Mouse (Mus musculus) liver, embryonic 15.5 days (tissue): Measurements from ENCODE around the gene Gpc6. TPM values are rescaled to one million over a fixed set of nuclear protein-coding genes. Genes with fewer than 3 reads are reported as not detected.

Experiments used
- ATAC-seq: fragments of 200-750 bp; cut with Nextera tagmentation; 2 replicates; pipeline ENCODE4 v1.8.0; 2017; ENCODE audit warnings: moderate number of reproducible peaks, mild to moderate bottlenecking, moderate library complexity; ENCODE audit not compliant: insufficient read depth
- H3K27ac ChIP-seq: fragments of 300-500 bp; sonication (generic); replicated peaks from 2 replicates; pipeline ENCODE4 v1.5.1; 2015; ENCODE audit warnings: mild to moderate bottlenecking, inconsistent platforms
- H3K27me3 ChIP-seq: fragments of 300-500 bp; sonication (generic); 2 replicates; pipeline ENCODE4 v1.6.1; 2015; ENCODE audit warnings: mild to moderate bottlenecking, inconsistent platforms
- H3K36me3 ChIP-seq: fragments of 300-500 bp; sonication (generic); replicated peaks from 2 replicates; pipeline ENCODE4 v1.6.1; 2015; ENCODE audit warnings: moderate library complexity, mild to moderate bottlenecking, inconsistent platforms
- H3K4me1 ChIP-seq: fragments of 300-500 bp; sonication (generic); replicated peaks from 2 replicates; pipeline ENCODE4 v1.6.1; 2015; ENCODE audit warnings: inconsistent platforms
- H3K4me2 ChIP-seq: fragments of 300-500 bp; sonication (generic); 2 replicates; pipeline ENCODE4 v1.6.1; 2015; ENCODE audit warnings: moderate library complexity, mild to moderate bottlenecking, inconsistent platforms
- H3K4me3 ChIP-seq: fragments of 300-500 bp; sonication (generic); replicated peaks from 2 replicates; pipeline ENCODE4 v1.5.1; 2015; ENCODE audit warnings: mild to moderate bottlenecking, inconsistent platforms
- H3K9ac ChIP-seq: fragments of 300-500 bp; sonication (generic); 2 replicates; pipeline ENCODE4 v1.6.1; 2015; ENCODE audit warnings: moderate library complexity, mild to moderate bottlenecking, inconsistent platforms
- H3K9me3 ChIP-seq: fragments of 300-500 bp; sonication (generic); replicated peaks from 2 replicates; pipeline ENCODE4 v1.6.1; 2016; ENCODE audit warnings: inconsistent platforms
- WGBS: fragments of 180-500 bp; shearing (Covaris S2); methylation state at CpG from one replicate; pipeline ENCODE4 v1.1.7; 2015; ENCODE audit warnings: mixed read lengths; ENCODE audit not compliant: insufficient replicate concordance; 5-methylcytosine and 5-hydroxymethylcytosine counted together
- polyA plus RNA-seq: library from polyadenylated mRNA; unstranded; fragments of >200 nt; fragmentation: Nextera tagmentation; extraction: Ambion mirVana; gene quantifications from 2 replicates; pipeline ENCODE4 v1.2.1, GENCODE M21; 2015

Gpc6 gene
- polyA plus RNA-seq, 1 experiment from 2014 or later, result 3.4 TPM

DNA sequence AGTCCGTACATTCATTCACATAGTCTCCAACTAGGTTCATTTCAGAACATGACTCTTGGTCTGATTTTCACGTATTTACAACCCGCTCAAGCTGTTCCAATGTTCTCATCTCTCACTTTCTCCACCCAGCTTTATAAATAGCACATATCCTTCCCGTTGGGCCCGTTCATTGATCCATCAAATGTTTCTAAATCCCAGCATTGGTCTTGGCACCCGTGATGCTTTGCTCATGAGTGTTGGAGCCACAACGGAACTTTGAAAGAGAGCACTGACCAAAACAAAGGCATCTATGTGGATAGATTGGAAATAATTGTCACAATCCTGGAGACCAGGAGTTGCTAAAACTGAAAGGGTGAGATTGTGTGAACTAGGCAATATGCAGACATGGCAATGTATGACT lies 787.2 kb downstream of the Gpc6 start:
- H3K27ac ChIP-seq, result no peak overlapping the region
- no peaks in the 10 kb centered on the region for H3K27me3 ChIP-seq
- H3K9ac ChIP-seq, result no peak overlapping the region
- H3K9me3 ChIP-seq, result no peaks in the 10 kb centered on the region
- H3K36me3 ChIP-seq, result no peaks in the 10 kb centered on the region
- ATAC-seq, result no peak
- H3K4me3 ChIP-seq, result no peak overlapping the region
- H3K4me2 ChIP-seq, result no peak overlapping the region
- H3K4me1 ChIP-seq, result no peaks in the 10 kb centered on the region
- 64% methylated on average over 7 of the region's 7 CpGs for WGBS

DNA sequence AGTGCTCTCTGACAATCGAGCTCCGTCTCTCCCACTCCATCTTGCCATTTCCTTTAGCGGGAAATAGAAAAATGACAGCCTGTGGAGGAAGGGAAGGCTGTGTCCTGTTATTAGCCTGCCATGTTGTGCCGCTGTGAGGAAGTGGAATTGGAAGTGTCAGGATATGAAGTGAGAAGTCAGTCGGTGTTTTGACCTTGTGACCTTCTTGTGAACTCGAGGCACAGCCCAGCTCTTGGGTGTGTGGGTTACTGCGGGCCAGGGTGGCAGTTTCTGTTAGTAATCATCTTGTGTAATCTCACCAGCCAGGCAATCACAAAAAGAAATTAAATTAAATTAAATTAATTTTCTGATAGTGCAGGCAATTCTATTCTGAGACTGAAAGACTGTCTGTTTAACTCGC lies 789.0 kb downstream of the Gpc6 start:
- no peak overlapping the region for H3K9ac ChIP-seq
- H3K27ac ChIP-seq, result no peak overlapping the region
- no peak overlapping the region for H3K4me3 ChIP-seq
- ATAC-seq, result no peak
- no peaks in the 10 kb centered on the region for H3K36me3 ChIP-seq
- WGBS, result 40% methylated on average over 8 of the region's 8 CpGs
- H3K27me3 ChIP-seq, result no peaks in the 10 kb centered on the region
- no peak overlapping the region for H3K4me2 ChIP-seq
- H3K4me1 ChIP-seq, result no peaks in the 10 kb centered on the region
- no peaks in the 10 kb centered on the region for H3K9me3 ChIP-seq

DNA sequence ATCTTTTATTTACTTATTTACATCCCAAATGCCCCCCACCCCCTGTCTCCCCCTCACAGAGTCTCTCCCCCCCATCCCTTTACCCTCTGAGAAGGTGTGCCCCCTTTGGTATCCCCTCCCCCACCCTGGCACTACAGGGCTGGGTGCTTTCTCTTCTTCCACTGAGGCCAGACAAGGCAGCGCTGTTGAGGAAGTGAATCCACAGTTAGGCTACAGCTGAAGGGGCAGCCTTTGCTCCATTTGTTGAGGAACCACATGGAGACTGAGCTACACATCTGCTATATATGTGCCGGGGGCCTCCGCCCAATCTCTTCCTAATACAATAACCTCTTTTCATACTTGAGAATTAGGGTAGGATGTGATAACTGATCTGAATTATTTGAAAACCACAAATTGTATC lies 791.2 kb downstream of the Gpc6 start:
- H3K27ac ChIP-seq, result no peak overlapping the region
- H3K4me1 ChIP-seq, result no peaks in the 10 kb centered on the region
- no peak overlapping the region for H3K4me3 ChIP-seq
- H3K27me3 ChIP-seq, result no peaks in the 10 kb centered on the region
- no peak overlapping the region for H3K4me2 ChIP-seq
- no peaks in the 10 kb centered on the region for H3K36me3 ChIP-seq
- no peak overlapping the region for H3K9ac ChIP-seq
- H3K9me3 ChIP-seq, result no peaks in the 10 kb centered on the region
- ATAC-seq, result no peak
- WGBS, result 70% methylated on average over 3 of the region's 3 CpGs

DNA sequence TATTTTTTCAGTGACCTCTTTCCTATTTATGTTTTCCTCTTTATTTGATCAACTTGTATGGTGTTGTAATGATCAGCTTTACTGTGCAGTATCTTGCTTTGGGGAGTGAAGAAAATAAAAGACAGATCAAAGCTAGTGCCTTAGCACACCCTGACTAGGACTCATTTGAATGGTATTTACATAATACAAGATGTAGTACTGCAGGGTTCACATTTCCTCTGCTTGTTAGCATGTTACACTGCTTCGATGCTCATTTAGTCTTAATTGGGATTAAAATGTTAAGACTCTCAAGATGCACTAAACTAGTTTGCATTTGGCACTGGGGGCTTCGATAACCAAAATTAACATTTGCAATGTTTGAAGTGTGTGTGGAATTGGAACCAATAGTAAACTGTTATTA lies 803.6 kb downstream of the Gpc6 start:
- Histone ChIP-seq H3K4me2 (no peak overlapping the region), H3K36me3 (no peaks in the 10 kb centered on the region), H3K9ac (no peak overlapping the region), H3K9me3 (no peaks in the 10 kb centered on the region), H3K4me1 (no peaks in the 10 kb centered on the region), H3K27me3 (no peaks in the 10 kb centered on the region), H3K4me3 (no peak overlapping the region), H3K27ac (no peak overlapping the region)
- ATAC-seq, result no peak
- 58% methylated on average over 2 of the region's 2 CpGs for WGBS

GRCm38 (mm10) chr14:117755231-117755630 lies 830.1 kb downstream of the Gpc6 start:
- 0 out of 2 replicates have a peak, but pooled peaks cover 2% of the 10 kb centered on the region for H3K9me3 ChIP-seq
- no peak overlapping the region for H3K27ac ChIP-seq
- no peaks in the 10 kb centered on the region for H3K27me3 ChIP-seq
- H3K4me2 ChIP-seq, result no peak overlapping the region
- H3K36me3 ChIP-seq, result no peaks in the 10 kb centered on the region
- no peaks in the 10 kb centered on the region for H3K4me1 ChIP-seq
- 60% methylated on average over 7 of the region's 7 CpGs for WGBS
- ATAC-seq, result no peak
- no peak overlapping the region for H3K9ac ChIP-seq
- no peak overlapping the region for H3K4me3 ChIP-seq

DNA sequence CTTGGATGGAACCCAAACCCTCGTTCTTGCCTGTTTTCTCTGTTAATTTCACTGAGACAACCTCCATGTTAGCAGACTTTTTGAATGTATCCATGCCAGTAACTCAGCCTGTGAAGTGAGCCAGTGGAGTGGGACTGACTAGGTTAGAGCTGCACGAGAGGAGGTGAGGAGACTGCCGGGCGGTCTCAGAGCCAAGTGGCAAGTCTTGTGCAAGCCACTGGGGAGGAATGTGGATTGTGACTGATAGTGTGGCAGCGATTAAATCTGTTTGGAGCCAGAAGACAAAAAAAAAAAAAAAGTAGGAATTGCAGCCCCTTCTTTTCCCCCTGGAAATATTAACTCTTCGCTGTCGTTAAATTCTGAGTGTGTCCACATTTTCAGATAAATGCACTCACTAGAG lies 831.4 kb downstream of the Gpc6 start:
- no peak overlapping the region for H3K4me2 ChIP-seq
- 0 out of 2 replicates have a peak, but pooled peaks cover 2% of the 10 kb centered on the region for H3K9me3 ChIP-seq
- H3K27ac ChIP-seq, result no peak overlapping the region
- H3K4me1 ChIP-seq, result no peaks in the 10 kb centered on the region
- 65% methylated on average over 7 of the region's 7 CpGs for WGBS
- no peaks in the 10 kb centered on the region for H3K27me3 ChIP-seq
- no peaks in the 10 kb centered on the region for H3K36me3 ChIP-seq
- ATAC-seq, result no peak
- no peak overlapping the region for H3K4me3 ChIP-seq
- H3K9ac ChIP-seq, result no peak overlapping the region

- H3K9ac ChIP-seq, result no peak overlapping the region
- H3K4me2 ChIP-seq, result no peak overlapping the region
- ATAC-seq, result no peak
- WGBS, result 68% methylated on average over 6 of the region's 6 CpGs
- H3K9me3 ChIP-seq, result 0 out of 2 replicates have a peak, but pooled peaks cover 2% of the 10 kb centered on the region
- no peak overlapping the region for H3K4me3 ChIP-seq
- no peaks in the 10 kb centered on the region for H3K36me3 ChIP-seq
- no peak overlapping the region for H3K27ac ChIP-seq
- H3K27me3 ChIP-seq, result no peaks in the 10 kb centered on the region
- H3K4me1 ChIP-seq, result no peaks in the 10 kb centered on the region
These were observed 832.8 kb downstream of the Gpc6 start for GRCm38 (mm10) chr14:117757790-117758358.

DNA sequence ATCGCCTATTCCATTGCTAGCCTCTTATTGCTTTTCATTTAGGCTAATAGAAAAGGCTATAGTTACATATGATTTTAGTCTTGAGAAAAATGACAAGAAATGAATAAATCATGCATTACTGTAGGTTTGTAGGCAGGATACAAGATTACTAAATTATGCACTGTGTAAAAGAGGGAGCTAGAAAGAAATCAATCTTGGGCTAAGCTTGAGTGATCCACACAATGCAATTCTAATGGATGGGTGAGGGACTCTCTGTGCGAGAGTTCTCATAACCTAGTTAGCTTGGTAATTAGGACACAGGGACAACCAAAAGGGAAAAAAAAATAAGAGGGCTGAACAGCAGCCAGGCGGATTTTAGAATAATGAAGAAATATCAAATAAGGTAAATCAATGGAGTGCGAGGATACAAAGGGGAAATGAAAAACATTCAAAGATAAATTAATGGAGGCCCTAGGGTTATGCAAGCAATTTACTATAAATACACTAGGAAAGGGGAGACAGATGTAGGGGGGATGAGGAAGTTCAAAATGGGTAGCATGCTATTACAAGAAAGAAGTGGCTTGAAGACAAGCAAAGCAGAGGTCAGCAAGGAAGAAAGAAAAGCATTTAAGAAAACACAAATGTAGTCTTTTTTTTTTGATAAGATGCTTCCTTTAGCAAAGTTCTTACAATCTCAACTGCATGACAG lies 835.9 kb downstream of the Gpc6 start:
- no peaks in the 10 kb centered on the region for H3K4me1 ChIP-seq
- no peak overlapping the region for H3K4me2 ChIP-seq
- H3K36me3 ChIP-seq, result no peaks in the 10 kb centered on the region
- 55% methylated on average over 4 of the region's 4 CpGs for WGBS
- no peak overlapping the region for H3K27ac ChIP-seq
- no peaks in the 10 kb centered on the region for H3K27me3 ChIP-seq
- H3K9me3 ChIP-seq, result no peaks in the 10 kb centered on the region
- H3K9ac ChIP-seq, result no peak overlapping the region
- H3K4me3 ChIP-seq, result no peak overlapping the region
- ATAC-seq, result no peak

DNA sequence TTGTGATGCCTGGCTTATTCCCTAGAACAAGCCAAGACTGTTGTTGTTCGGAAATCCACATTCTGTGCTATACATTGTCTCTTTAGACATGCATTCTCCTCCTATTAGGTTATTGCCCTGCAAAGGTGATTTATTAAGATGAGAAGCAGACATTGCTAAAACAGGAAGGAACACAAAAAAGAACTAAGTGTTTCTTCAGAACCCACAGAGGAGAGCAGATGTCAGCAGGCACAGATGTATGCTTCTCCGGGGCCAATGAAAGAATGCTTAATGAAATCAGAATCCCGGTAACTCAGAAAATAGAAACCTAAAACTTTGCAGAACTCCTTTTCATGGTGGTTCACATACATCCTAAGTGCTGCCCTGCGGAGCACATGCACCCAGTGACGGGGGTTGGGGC lies 837.8 kb downstream of the Gpc6 start:
- no peak overlapping the region for H3K4me3 ChIP-seq
- no peaks in the 10 kb centered on the region for H3K9me3 ChIP-seq
- WGBS, result 59% methylated on average over 5 of the region's 5 CpGs
- ATAC-seq, result no peak
- H3K36me3 ChIP-seq, result no peaks in the 10 kb centered on the region
- no peak overlapping the region for H3K4me2 ChIP-seq
- H3K9ac ChIP-seq, result no peak overlapping the region
- no peak overlapping the region for H3K27ac ChIP-seq
- H3K27me3 ChIP-seq, result no peaks in the 10 kb centered on the region
- no peaks in the 10 kb centered on the region for H3K4me1 ChIP-seq

GRCm38 (mm10) chr14:117767861-117768260 lies 842.7 kb downstream of the Gpc6 start:
- no peak overlapping the region for H3K4me3 ChIP-seq

GRCm38 (mm10) chr14:117768697-117769096 lies 843.6 kb downstream of the Gpc6 start:
- WGBS, result 72% methylated on average over 7 of the region's 7 CpGs
- no peaks in the 10 kb centered on the region for H3K4me1 ChIP-seq
- no peak for ATAC-seq

More at GRCm38 (mm10) chr14:117767861-117768260, 842.7 kb downstream of the Gpc6 start:
- 56% methylated on average over 4 of the region's 4 CpGs for WGBS
- no peak for ATAC-seq
- Histone ChIP-seq H3K4me2 (no peak overlapping the region), H3K36me3 (no peaks in the 10 kb centered on the region), H3K9me3 (no peaks in the 10 kb centered on the region), H3K27ac (no peak overlapping the region), H3K9ac (no peak overlapping the region), H3K4me1 (no peaks in the 10 kb centered on the region), H3K27me3 (no peaks in the 10 kb centered on the region)

DNA sequence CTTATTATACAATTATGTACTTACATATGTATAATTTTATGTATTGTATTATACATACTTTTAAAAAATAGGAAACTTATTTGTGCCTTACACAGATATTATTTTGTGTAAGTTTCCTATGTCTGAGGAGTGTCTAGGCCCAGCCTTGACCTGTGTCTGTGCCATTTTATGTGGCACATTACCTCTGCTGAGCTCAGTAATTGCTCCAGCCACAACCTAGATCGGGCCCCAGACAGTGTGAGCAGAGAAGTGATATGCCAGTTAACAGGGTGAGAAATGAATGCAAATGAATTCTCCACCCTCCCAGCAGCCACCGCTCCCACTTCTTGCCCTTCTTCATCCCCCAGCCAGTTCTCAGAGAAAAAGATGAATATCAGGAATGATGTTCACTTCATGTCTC lies 848.3 kb downstream of the Gpc6 start:
- Histone ChIP-seq H3K27me3 (no peaks in the 10 kb centered on the region), H3K9ac (no peak overlapping the region), H3K4me2 (no peak overlapping the region), H3K4me1 (no peaks in the 10 kb centered on the region), H3K27ac (no peak overlapping the region), H3K9me3 (no peaks in the 10 kb centered on the region), H3K4me3 (no peak overlapping the region), H3K36me3 (no peaks in the 10 kb centered on the region)
- 57% methylated on average over 2 of the region's 2 CpGs for WGBS
- ATAC-seq, result no peak

More at GRCm38 (mm10) chr14:117768697-117769096, 843.6 kb downstream of the Gpc6 start:
- H3K4me2 ChIP-seq, result no peak overlapping the region
- no peak overlapping the region for H3K9ac ChIP-seq
- H3K4me3 ChIP-seq, result no peak overlapping the region
- H3K27me3 ChIP-seq, result no peaks in the 10 kb centered on the region
- H3K27ac ChIP-seq, result no peak overlapping the region
- no peaks in the 10 kb centered on the region for H3K9me3 ChIP-seq
- H3K36me3 ChIP-seq, result no peaks in the 10 kb centered on the region
